Mouse (Mus musculus) spleen, postnatal 14 days (tissue): ENCODE measurements around the gene Slc5a9.
"Not testable (repeated sequence)": the region's sequence is repeated elsewhere in the genome, so short reads cannot be mapped to it uniquely, and the experiment has no call there.

Experiments used
- DNase-seq, 2 experiments: peaks; one replicate each; pipeline ENCODE4 v3.0.0; 2021 to 2022; ENCODE audit warnings: low spot score in 2 of 2

Gene Slc5a9

DNA sequence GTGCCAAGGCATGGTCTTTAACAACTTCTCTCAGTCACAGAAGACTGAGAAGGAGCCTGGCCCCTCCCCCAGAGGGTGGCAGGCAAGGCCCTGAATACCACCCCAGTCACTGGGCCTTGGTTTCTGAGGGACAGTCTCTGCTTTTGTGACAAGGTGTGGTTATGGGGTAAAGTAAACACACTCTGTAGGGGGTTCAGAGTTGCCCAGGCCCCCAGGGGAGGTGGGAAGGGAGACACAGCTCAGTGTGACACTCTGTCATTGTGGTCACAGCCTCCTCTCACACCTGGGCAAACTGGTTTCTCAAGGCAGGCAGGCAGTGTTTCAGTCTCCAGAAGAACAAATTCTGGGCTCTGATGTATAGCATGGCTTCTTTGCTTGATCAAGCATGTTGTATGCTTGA lies at the start of gene Slc5a9:
Slc5a9 (minus strand) TSS at position 144 of the 400 bp plus-strand sequence.
- DNase-seq, result no peak

DNA sequence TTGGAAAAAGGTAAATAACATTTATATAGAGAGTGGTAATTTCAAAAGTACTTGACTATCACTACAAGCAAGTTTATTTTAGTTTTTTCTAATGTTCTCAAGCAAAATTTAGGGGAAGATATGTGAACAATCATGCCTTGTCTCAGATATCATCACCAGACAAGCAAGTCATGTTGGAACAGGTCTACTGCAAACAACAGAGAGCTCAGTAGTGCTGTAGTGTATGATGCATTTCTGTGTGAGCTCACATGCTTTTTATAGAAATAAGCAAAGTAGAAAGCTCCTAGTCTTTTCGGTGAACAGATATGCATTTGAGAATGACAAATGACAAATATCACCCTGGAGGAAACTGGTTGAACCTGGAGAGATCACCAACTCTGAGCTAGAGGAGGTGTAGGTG lies 16.4 kb upstream of the Slc5a9 start, which contains the start of gene Skint8:
Skint8 (plus strand) TSS at position 301 of the 400 bp plus-strand sequence.
- DNase-seq, result no peak

DNA sequence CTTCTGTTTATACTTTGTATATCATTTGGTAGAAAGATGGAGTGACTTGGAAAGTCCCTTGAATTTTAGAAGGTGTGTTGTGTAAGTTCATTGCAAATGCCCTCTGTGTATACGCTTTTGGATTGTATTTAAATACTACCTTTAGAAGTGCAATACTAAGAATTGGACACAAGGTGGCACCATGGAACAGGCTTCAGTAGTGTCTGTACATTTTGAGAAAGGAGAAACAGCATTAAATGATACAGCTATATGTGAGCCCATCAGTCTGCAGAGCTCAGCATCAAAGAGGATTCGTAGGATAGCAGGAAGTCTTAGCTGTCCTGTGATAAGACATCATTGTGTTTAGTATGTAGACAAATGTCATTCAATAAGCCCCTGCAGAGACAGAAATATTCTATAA lies 5.2 kb upstream of the Slc5a9 start:
- DNase-seq, result no peak

DNA sequence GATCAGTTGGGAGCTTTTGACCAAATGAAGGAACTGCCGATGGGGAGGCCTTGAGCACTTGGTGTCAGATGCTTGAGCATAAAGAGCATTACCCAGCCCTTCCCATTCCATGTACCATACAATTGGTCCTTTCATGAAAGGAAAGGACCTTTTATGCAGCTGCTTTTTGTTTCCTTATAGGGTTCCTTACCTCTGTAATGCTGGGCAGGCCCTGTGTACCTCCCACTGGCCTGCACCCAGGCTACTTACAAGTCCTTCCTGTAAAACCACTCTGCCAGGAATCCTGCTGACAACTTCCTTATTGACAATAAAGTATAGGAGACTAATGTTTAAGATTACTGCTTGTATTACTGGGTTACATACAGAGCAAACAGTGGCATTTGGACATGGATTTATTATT lies 1.2 kb downstream of the Slc5a9 start:
- DNase-seq, result no peak

DNA sequence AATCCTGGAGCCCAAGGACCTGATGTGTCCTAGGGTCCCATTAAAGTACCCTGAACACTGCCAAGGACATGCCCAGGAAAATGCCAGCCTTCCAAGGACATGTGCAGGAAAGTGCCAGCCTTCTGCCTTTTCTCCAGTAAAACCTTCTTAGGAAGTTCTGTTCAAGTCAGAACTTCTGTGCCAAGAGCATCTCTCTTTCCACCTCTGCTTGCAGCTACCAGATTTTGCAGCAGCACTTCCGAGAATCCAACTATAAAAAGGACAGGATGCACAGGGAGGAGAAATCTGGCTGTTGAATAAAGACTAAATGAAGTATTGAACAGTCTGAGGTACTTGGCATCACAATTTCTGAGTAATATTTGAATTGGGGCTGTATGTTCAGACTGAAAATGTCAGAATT lies 2.2 kb downstream of the Slc5a9 start:
- not testable (repeated sequence) for DNase-seq

DNA sequence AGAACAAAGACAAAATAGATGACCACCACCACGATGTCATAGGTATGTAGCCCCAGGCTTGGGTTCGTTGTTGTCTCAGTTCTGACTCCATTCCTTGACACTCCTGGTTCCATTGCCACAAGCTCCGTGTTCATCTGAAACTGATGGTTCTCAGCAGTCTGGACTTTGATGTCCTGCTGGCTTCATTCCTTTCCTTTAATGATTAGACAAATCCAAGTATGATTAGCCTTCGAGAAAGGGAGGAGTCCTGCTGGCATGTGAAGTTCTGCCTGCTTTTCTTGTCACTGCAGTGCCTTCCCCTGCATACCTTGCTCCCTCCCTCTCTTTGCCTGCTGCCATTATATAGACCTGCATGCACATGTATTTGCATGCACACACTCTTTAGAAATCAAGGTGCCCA lies 4.2 kb downstream of the Slc5a9 start:
- DNase-seq, result no peak

DNA sequence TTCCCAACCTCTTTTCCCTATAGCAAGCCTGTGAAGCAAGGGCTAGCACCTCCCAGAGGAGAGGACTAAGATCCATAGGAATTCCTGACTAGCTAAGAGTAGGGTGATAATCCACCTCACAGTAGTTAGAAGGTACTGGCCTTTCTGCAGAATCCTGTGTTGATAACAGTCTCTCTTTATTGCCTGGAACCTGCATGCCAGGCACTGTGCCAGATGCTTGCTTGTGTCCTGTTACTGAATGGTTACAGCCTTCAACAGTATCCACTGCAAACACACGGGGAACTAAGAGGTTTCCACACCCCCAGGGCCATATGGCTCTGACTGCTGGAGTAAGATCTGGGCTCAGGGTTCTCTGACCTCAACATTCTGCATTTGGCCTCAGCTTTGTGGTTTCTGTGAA lies 5.0 kb downstream of the Slc5a9 start:
- no peak for DNase-seq

DNA sequence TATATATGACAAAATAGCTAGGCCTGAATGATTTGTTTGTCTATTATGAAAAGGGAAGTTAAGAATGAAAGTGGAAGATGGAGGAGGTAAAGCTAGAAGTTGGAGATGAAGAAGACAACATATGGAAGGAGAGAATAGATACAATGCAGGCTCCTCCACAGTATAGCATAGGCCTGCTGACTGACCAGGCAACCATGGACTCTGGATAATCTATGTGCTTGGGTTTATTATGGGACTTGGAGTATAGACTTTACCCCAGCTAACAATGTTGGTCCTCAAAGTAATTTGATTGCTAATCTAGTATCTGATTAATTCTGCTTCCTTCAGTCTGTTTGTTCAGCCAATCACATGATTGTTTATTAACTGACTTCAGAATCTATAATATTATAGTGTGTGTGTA lies 10.6 kb downstream of the Slc5a9 start:
- no peak for DNase-seq

DNA sequence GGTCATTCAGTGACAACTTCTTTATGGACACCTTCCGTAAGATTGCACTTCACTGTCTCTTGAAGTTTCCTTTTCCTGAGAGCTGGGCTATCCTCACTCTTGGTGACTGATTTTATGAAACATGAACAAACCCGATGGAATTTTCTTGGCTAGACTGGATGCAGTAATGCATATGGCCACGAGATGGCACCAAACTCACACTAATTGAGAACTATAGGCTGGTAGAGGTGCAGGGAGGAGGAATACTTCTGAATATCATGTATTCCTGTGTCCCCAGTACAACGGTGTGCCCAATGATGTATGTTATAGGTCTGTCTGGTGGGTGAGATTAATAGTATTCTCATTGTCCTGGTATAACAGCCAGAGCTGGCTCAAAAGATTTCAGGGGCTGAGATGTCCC lies 16.1 kb downstream of the Slc5a9 start:
- DNase-seq, result peak in 1 of 2 experiments; percentile 35

DNA sequence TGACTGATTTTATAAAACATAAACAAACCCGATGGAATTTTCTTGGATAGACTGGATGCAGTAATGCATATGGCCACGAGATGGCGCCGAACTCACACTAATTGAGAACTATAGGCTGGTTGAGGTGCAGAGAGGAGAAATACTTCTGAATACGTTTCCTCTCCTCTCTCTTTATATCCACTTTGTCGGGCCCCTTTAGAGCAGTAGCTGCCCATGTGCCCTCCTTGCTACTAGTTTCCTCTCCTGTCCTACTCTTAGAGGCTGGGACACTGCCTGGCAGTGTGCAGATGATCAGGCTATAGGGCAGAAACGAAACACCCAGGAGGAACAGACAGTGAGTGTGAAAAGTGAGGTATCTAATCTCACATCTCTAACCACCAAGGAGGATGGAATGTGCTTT lies 16.7 kb downstream of the Slc5a9 start:
- peak in 1 of 2 experiments; percentile 18 for DNase-seq

DNA sequence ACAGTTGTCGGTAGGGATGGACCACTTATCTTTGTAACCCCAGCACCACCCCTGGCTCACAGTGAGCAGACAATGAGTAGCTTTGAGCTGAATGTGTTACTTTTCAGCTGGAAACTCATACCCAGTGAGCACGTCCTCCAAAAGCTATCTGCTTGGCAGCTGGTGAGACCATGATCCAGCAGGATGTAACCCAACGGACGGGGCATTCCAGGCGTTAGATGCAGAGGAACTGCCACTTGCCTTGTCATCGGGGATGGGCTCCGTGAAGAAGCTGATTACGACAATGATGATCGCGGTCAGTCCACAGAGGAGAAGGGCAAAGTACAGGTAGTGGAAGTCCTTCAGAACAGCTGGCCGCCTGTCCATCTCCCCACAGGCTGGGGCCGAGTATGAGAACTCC lies 19.2 kb downstream of the Slc5a9 start:
- DNase-seq, result no peak

DNA sequence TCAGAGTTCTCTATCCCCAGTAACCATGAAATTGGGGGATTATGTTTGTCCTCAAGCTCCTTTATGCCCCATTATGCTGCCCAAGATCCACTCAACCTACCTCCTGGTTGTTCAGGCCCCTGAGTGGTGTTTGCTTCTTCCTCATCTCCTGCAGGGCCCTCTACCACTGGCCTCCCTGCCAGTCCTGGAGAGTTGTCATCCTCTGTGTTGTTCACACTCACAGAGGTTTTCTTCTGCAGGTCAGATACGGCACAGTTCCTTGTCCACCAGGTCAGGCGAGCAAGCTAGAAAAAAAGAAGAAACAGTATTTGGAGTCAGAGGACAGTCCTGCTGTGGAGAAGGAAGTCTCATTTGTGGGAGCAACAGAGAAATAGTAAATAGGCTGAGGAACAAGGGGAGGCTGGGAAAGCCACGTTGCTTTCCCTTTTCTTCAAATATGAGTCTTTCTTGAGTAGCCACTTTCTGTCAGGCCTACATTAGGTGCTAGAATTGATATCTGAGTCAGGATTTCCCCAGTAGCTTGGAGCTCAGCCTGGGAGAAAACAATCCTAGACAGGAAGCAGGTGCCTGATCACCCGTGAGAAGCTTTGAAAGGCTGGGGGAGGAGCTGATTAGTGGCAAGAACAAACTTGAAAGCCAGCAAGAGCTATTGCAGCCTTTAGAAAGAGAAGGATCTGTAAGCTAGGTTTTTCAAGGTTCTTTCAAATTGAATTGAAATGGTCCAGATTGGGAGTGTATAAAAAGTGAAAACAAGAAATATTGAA lies 22.4 kb downstream of the Slc5a9 start:
- no peak for DNase-seq

DNA sequence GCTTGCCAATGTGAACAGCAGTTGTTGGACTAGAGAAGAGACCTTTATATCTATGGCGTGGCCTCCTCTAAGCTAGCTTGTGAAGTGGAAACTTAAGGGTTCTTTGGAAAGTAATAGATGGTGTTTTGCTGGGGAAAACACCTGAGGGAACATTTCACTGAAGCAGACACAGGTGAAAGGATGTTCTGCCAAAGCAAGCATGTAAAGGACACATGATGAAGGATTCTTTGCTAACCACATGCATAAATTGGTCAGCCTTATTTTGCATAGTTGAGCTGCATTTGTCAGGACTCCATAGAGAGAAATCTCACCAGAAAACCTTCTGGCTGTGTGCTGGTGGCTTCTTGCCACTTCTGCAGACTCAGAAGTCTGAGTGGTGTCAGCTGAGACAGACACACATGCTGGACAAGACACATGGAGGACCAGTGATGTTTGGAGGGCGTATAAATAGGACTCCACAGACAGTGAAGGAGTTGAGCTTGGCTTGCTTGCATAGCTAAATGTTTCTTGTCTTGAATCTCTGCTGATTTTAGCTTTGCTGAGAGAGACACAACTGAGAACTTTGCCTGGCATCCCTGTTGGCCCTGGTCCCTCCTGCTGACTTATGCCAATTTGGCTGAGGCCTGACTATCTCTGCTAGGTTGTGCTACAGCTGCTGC lies 34.8 kb downstream of the Slc5a9 start:
- DNase-seq, result no peak

DNA sequence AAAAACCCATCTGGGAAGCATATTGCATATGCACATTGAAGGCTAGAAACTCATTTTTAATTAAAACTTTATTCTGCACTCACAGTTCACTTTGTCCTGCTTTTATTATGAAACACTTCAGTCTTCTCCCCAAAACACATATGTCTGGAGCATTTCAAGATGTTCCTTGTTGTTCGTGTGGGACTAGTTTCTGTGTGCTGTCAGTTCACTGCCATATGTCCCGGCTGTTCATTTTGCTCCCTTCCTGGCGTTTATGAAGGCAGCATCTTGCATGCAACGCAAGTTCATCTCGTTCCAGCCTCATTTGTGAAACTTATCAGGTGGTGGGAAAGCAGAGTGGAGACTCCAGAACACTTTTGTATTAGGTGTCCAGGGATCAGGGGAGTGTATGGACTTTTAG lies 36.0 kb downstream of the Slc5a9 start:
- DNase-seq, result no peak

DNA sequence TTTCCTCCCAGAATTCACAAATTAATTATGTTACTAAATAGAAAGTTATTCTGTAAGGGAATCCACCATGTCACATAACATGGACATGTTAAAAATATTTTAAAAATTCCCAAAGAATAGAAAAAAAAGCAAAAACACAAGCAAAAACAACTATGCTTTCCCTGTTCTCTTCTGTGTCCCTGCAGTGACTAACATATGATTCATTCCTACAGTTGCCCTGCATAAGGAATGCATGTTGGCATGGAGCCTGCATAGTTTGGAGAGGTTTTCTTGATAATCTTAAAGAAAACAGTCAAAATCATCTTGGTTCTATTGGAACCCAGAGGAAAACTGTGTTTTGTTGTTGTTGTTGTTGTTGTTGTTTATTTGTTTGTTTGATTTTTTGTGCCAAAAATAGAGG lies 50.1 kb downstream of the Slc5a9 start:
- no peak for DNase-seq

DNA sequence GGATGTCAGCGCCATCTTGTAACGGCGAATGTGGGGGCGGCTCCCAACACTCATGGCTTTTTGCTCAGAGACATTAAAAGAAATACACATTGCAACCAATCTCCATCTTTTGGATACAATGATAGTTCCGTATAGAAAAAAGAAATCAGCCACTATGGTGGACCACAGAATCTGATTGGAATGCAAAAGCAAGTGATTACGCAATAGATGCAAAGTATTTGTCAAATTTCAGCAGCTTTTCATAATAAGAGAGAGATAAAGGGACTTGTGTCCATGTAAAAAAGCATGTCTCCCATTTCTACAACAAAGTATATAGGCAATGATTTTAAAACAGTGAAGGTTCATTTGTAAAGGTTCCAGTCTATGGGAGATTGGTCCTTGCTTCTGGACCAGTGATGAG lies 63.8 kb downstream of the Slc5a9 start:
- DNase-seq, result no peak
